Mouse (Mus musculus): ENCODE results near the gene Tmem247. TPM values are rescaled to one million over a fixed set of nuclear protein-coding genes. Genes with fewer than 3 reads are reported as not detected.

The Tmem247 gene
- polyA plus RNA-seq, 1 experiment from 2014 or later = not detected

GRCm38 (mm10) chr17:86957968-86958367, 40.8 kb downstream of the Tmem247 start:
- DNase-seq (ENCODE audit: low spot score) (no peak), ATAC-seq (replicated peaks; ENCODE audit: insufficient number of reproducible peaks, low FRiP score, low TSS enrichment, low read depth) (no peak)
- Histone ChIP-seq H3K36me3 (replicated peaks; ENCODE audit: control insufficient read depth, insufficient read depth, low read depth, low read length) (no peaks in the 10 kb centered on the region), H3K9me3 (replicated peaks; ENCODE audit: control insufficient read depth, low read length) (no peaks in the 10 kb centered on the region), H3K27me3 (ENCODE audit: control insufficient read depth, insufficient read depth, low read length) (no peaks in the 10 kb centered on the region), H3K4me2 (ENCODE audit: low read depth, low read length) (no peak overlapping the region), H3K4me3 (ENCODE audit: low read depth, low read length) (no peak overlapping the region), H3K9ac (replicated peaks; ENCODE audit: low read length) (no peak overlapping the region), H3K4me1 (ENCODE audit: control insufficient read depth, insufficient read depth, low read length) (no peaks in the 10 kb centered on the region), H3K27ac (replicated peaks; ENCODE audit: low read depth, low read length) (no peak overlapping the region)
- WGBS = 83% methylated on average over 14 of the region's 14 CpGs

GRCm38 (mm10) chr17:86961301-86961841, 44.2 kb downstream of the Tmem247 start:
- Histone ChIP-seq H3K4me1 (ENCODE audit: control insufficient read depth, insufficient read depth, low read length) (no peaks in the 10 kb centered on the region), H3K9me3 (replicated peaks; ENCODE audit: control insufficient read depth, low read length) (no peaks in the 10 kb centered on the region), H3K27ac (replicated peaks; ENCODE audit: low read depth, low read length) (0 out of 2 replicates have a peak overlapping the region, but pooled peaks have one; percentile 20), H3K9ac (replicated peaks; ENCODE audit: low read length) (no peak overlapping the region), H3K4me2 (ENCODE audit: low read depth, low read length) (no peak overlapping the region), H3K36me3 (replicated peaks; ENCODE audit: control insufficient read depth, insufficient read depth, low read depth, low read length) (no peaks in the 10 kb centered on the region), H3K27me3 (ENCODE audit: control insufficient read depth, insufficient read depth, low read length) (no peaks in the 10 kb centered on the region), H3K4me3 (ENCODE audit: low read depth, low read length) (no peak overlapping the region)
- 63% methylated on average over 8 of the region's 8 CpGs for WGBS
- no peak for ATAC-seq (replicated peaks; ENCODE audit: insufficient number of reproducible peaks, low FRiP score, low TSS enrichment, low read depth)
- no peak for DNase-seq (ENCODE audit: low spot score)

GRCm38 (mm10) chr17:86962297-86962893, 45.2 kb downstream of the Tmem247 start:
- Histone ChIP-seq H3K27ac (replicated peaks; ENCODE audit: low read depth, low read length) (peak overlapping the region; percentile 90), H3K4me1 (ENCODE audit: control insufficient read depth, insufficient read depth, low read length) (no peaks in the 10 kb centered on the region), H3K9ac (replicated peaks; ENCODE audit: low read length) (peak overlapping the region; percentile 88), H3K4me3 (ENCODE audit: low read depth, low read length) (peak overlapping the region; percentile 88), H3K9me3 (replicated peaks; ENCODE audit: control insufficient read depth, low read length) (no peaks in the 10 kb centered on the region), H3K36me3 (replicated peaks; ENCODE audit: control insufficient read depth, insufficient read depth, low read depth, low read length) (no peaks in the 10 kb centered on the region), H3K4me2 (ENCODE audit: low read depth, low read length) (peak overlapping the region; percentile 87), H3K27me3 (ENCODE audit: control insufficient read depth, insufficient read depth, low read length) (no peaks in the 10 kb centered on the region)
- ATAC-seq (replicated peaks; ENCODE audit: insufficient number of reproducible peaks, low FRiP score, low TSS enrichment, low read depth) = peak; percentile 37; the same call in 1 of the 2 replicates
- peak; percentile 93 for DNase-seq (ENCODE audit: low spot score)
- 0% methylated on average over 24 of the region's 24 CpGs for WGBS

- Histone ChIP-seq H3K4me2 (ENCODE audit: low read depth, low read length) (peak within 1 kb of the TSS; percentile 87), H3K27ac (replicated peaks; ENCODE audit: low read depth, low read length) (peak within 1 kb of the TSS; percentile 90), H3K9me3 (replicated peaks; ENCODE audit: control insufficient read depth, low read length) (no peaks in the 10 kb centered on the region), H3K36me3 (replicated peaks; ENCODE audit: control insufficient read depth, insufficient read depth, low read depth, low read length) (no peaks in the 10 kb centered on the region), H3K9ac (replicated peaks; ENCODE audit: low read length) (peak within 1 kb of the TSS; percentile 88), H3K27me3 (ENCODE audit: control insufficient read depth, insufficient read depth, low read length) (no peaks in the 10 kb centered on the region), H3K4me1 (ENCODE audit: control insufficient read depth, insufficient read depth, low read length) (no peaks in the 10 kb centered on the region), H3K4me3 (ENCODE audit: low read depth, low read length) (peak within 1 kb of the TSS; percentile 88)
- peak; percentile 94 for DNase-seq (ENCODE audit: low spot score)
- ATAC-seq (replicated peaks; ENCODE audit: insufficient number of reproducible peaks, low FRiP score, low TSS enrichment, low read depth) = peak; percentile 90
- under 1% methylated on average over 39 of the region's 86 CpGs for WGBS
Measured at GRCm38 (mm10) chr17:86962894-86963585, 45.9 kb downstream of the Tmem247 start, which contains the start of gene Rhoq. Gene Rhoq (plus strand): TSS chr17:86963082.

GRCm38 (mm10) chr17:86963586-86963902, 46.4 kb downstream of the Tmem247 start:
- Histone ChIP-seq H3K27me3 (ENCODE audit: control insufficient read depth, insufficient read depth, low read length) (no peaks in the 10 kb centered on the region), H3K9me3 (replicated peaks; ENCODE audit: control insufficient read depth, low read length) (no peaks in the 10 kb centered on the region), H3K4me3 (ENCODE audit: low read depth, low read length) (peak overlapping the region; percentile 88), H3K4me1 (ENCODE audit: control insufficient read depth, insufficient read depth, low read length) (no peaks in the 10 kb centered on the region), H3K4me2 (ENCODE audit: low read depth, low read length) (peak overlapping the region; percentile 87), H3K9ac (replicated peaks; ENCODE audit: low read length) (peak overlapping the region; percentile 88), H3K36me3 (replicated peaks; ENCODE audit: control insufficient read depth, insufficient read depth, low read depth, low read length) (no peaks in the 10 kb centered on the region), H3K27ac (replicated peaks; ENCODE audit: low read depth, low read length) (peak overlapping the region; percentile 90)
- 0% methylated on average over 8 of the region's 26 CpGs for WGBS
- DNase-seq (ENCODE audit: low spot score) (peak; percentile 50), ATAC-seq (replicated peaks; ENCODE audit: insufficient number of reproducible peaks, low FRiP score, low TSS enrichment, low read depth) (peak; percentile 50)

GRCm38 (mm10) chr17:86964041-86964440, 46.9 kb downstream of the Tmem247 start:
- WGBS = 0% methylated on average over 6 of the region's 6 CpGs
- peak overlapping the region; percentile 88 for H3K4me3 ChIP-seq (ENCODE audit: low read depth, low read length)
- H3K4me1 ChIP-seq (ENCODE audit: control insufficient read depth, insufficient read depth, low read length) = no peaks in the 10 kb centered on the region
- DNase-seq (ENCODE audit: low spot score) (peak; percentile 30), ATAC-seq (replicated peaks; ENCODE audit: insufficient number of reproducible peaks, low FRiP score, low TSS enrichment, low read depth) (no peak)
- no peaks in the 10 kb centered on the region for H3K36me3 ChIP-seq (replicated peaks; ENCODE audit: control insufficient read depth, insufficient read depth, low read depth, low read length)
- peak overlapping the region; percentile 88 for H3K9ac ChIP-seq (replicated peaks; ENCODE audit: low read length)
- no peaks in the 10 kb centered on the region for H3K9me3 ChIP-seq (replicated peaks; ENCODE audit: control insufficient read depth, low read length)
- peak overlapping the region; percentile 90; the same call in 1 of the 2 replicates for H3K27ac ChIP-seq (replicated peaks; ENCODE audit: low read depth, low read length)
- H3K4me2 ChIP-seq (ENCODE audit: low read depth, low read length) = peak overlapping the region; percentile 87
- no peaks in the 10 kb centered on the region for H3K27me3 ChIP-seq (ENCODE audit: control insufficient read depth, insufficient read depth, low read length)

GRCm38 (mm10) chr17:86964502-86964901, 47.4 kb downstream of the Tmem247 start:
- Histone ChIP-seq H3K9ac (replicated peaks; ENCODE audit: low read length) (no peak overlapping the region; the same call in 1 of the 2 replicates), H3K36me3 (replicated peaks; ENCODE audit: control insufficient read depth, insufficient read depth, low read depth, low read length) (no peaks in the 10 kb centered on the region), H3K9me3 (replicated peaks; ENCODE audit: control insufficient read depth, low read length) (no peaks in the 10 kb centered on the region), H3K4me2 (ENCODE audit: low read depth, low read length) (peak overlapping the region; percentile 87), H3K27ac (replicated peaks; ENCODE audit: low read depth, low read length) (peak overlapping the region; percentile 90; the same call in 1 of the 2 replicates), H3K4me1 (ENCODE audit: control insufficient read depth, insufficient read depth, low read length) (no peaks in the 10 kb centered on the region), H3K27me3 (ENCODE audit: control insufficient read depth, insufficient read depth, low read length) (no peaks in the 10 kb centered on the region), H3K4me3 (ENCODE audit: low read depth, low read length) (peak overlapping the region; percentile 88)
- ATAC-seq (replicated peaks; ENCODE audit: insufficient number of reproducible peaks, low FRiP score, low TSS enrichment, low read depth) (peak; percentile 50), DNase-seq (ENCODE audit: low spot score) (peak; percentile 91)
- WGBS = under 1% methylated on average over 10 of the region's 10 CpGs

GRCm38 (mm10) chr17:86965121-86965520, 48.0 kb downstream of the Tmem247 start:
- H3K9me3 ChIP-seq (replicated peaks; ENCODE audit: control insufficient read depth, low read length) = no peaks in the 10 kb centered on the region
- H3K4me1 ChIP-seq (ENCODE audit: control insufficient read depth, insufficient read depth, low read length) = no peaks in the 10 kb centered on the region
- 0 out of 2 replicates have a peak overlapping the region, but pooled peaks have one; percentile 36 for H3K27ac ChIP-seq (replicated peaks; ENCODE audit: low read depth, low read length)
- 79% methylated on average over 8 of the region's 8 CpGs for WGBS
- H3K9ac ChIP-seq (replicated peaks; ENCODE audit: low read length) = no peak overlapping the region; the same call in 1 of the 2 replicates
- H3K4me2 ChIP-seq (ENCODE audit: low read depth, low read length) = peak overlapping the region; percentile 38
- ATAC-seq (replicated peaks; ENCODE audit: insufficient number of reproducible peaks, low FRiP score, low TSS enrichment, low read depth) (no peak), DNase-seq (ENCODE audit: low spot score) (no peak)
- no peaks in the 10 kb centered on the region for H3K36me3 ChIP-seq (replicated peaks; ENCODE audit: control insufficient read depth, insufficient read depth, low read depth, low read length)
- no peaks in the 10 kb centered on the region for H3K27me3 ChIP-seq (ENCODE audit: control insufficient read depth, insufficient read depth, low read length)
- peak overlapping the region; percentile 88 for H3K4me3 ChIP-seq (ENCODE audit: low read depth, low read length)
